Mouse (Mus musculus) MEL (cell line): ENCODE data around the gene Apobec2. TPM values are rescaled to one million over a fixed set of nuclear protein-coding genes. Genes with fewer than 3 reads are reported as not detected.

Source experiments
- DNase-seq: peaks from one replicate; pipeline ENCODE4 v3.0.0; 2011; ENCODE audit warnings: low read depth, low spot score
- H3K27ac ChIP-seq: 2 replicates; pipeline ENCODE4 v1.5.1; 2012; ENCODE audit warnings: low read depth, mild to moderate bottlenecking, control low read depth, low read length, moderate library complexity; ENCODE audit not compliant: control insufficient read depth
- H3K27me3 ChIP-seq, 2 experiments: fragments of 150-350 bp in 1 of 2; sonication (generic) in 1 of 2; 2 replicates each; pipeline ENCODE4 v1.6.1; 2012; ENCODE audit warnings: low read length in 2 of 2, mild to moderate bottlenecking in 2 of 2, improper control_type of control experiment in 1 of 2, moderate library complexity in 1 of 2; ENCODE audit not compliant: insufficient read depth in 2 of 2, control insufficient read depth in 1 of 2
- H3K36me3 ChIP-seq, 2 experiments: 2 replicates each; pipeline ENCODE4 v1.6.1; 2012 to 2014; ENCODE audit warnings: low read length in 2 of 2, improper control_type of control experiment in 1 of 2, inconsistent platforms in 1 of 2, mild to moderate bottlenecking in 1 of 2; ENCODE audit not compliant: insufficient read depth in 2 of 2, control insufficient read depth in 1 of 2
- H3K4me1 ChIP-seq, 2 experiments: fragments of 150-350 bp in 1 of 2; sonication (generic) in 1 of 2; 2 replicates each; pipeline ENCODE4 v1.6.1; 2012; ENCODE audit warnings: low read length in 2 of 2, improper control_type of control experiment in 1 of 2, mild to moderate bottlenecking in 1 of 2; ENCODE audit not compliant: insufficient read depth in 2 of 2, control insufficient read depth in 1 of 2
- H3K4me3 ChIP-seq, 2 experiments: fragments of 150-350 bp in 1 of 2; sonication (generic) in 1 of 2; 2 replicates each; pipeline ENCODE4 v1.5.1; 2012; ENCODE audit warnings: low read depth in 2 of 2, low read length in 2 of 2, mild to moderate bottlenecking in 2 of 2, moderate library complexity in 2 of 2, control low read depth in 1 of 2, improper control_type of control experiment in 1 of 2; ENCODE audit not compliant: control insufficient read depth in 1 of 2, insufficient read depth in 1 of 2
- H3K79me2 ChIP-seq: 2 replicates; pipeline ENCODE4 v1.6.1; 2012; ENCODE audit warnings: mild to moderate bottlenecking, low read length, moderate library complexity; ENCODE audit not compliant: control insufficient read depth, poor library complexity, insufficient read depth
- H3K9ac ChIP-seq: 2 replicates; pipeline ENCODE4 v1.6.1; 2012; ENCODE audit warnings: low read depth, mild to moderate bottlenecking, control low read depth, low read length, moderate library complexity; ENCODE audit not compliant: control insufficient read depth, poor library complexity, severe bottlenecking
- H3K9me3 ChIP-seq: fragments of 150-350 bp; sonication (generic); replicated peaks from 2 replicates; pipeline ENCODE4 v1.6.1; 2012; ENCODE audit warnings: mild to moderate bottlenecking, low read length, improper control_type of control experiment, moderate library complexity; ENCODE audit not compliant: insufficient read depth
- BHLHE40 ChIP-seq: IDR thresholded peaks from 2 replicates; pipeline ENCODE4 v1.6.1; 2012; ENCODE audit warnings: low read depth, mild to moderate bottlenecking, inconsistent platforms, low read length, improper control_type of control experiment, borderline replicate concordance
- CHD2 ChIP-seq: IDR thresholded peaks from 2 replicates; pipeline ENCODE4 v1.6.1; 2011; ENCODE audit warnings: low read length, improper control_type of control experiment
- CTCF ChIP-seq, 3 experiments: IDR thresholded peaks in 2 of 3; conservative IDR thresholded peaks in 1 of 3; 2 replicates each; pipeline ENCODE4 v1.5.1; 2011 to 2012; ENCODE audit warnings: low read length in 3 of 3, low read depth in 2 of 3, mild to moderate bottlenecking in 2 of 3, improper control_type of control experiment in 1 of 3, inconsistent platforms in 1 of 3, mixed read lengths in 1 of 3, moderate library complexity in 1 of 3; ENCODE audit not compliant: control insufficient read depth in 1 of 3, insufficient read depth in 1 of 3, poor library complexity in 1 of 3, severe bottlenecking in 1 of 3
- E2F4 ChIP-seq: IDR thresholded peaks from 2 replicates; pipeline ENCODE4 v1.6.1; 2011; ENCODE audit warnings: low read depth, low read length, improper control_type of control experiment, borderline replicate concordance
- EP300 ChIP-seq, 2 experiments: IDR thresholded peaks; 2 replicates each; pipeline ENCODE4 v1.6.1; 2011; ENCODE audit warnings: improper control_type of control experiment in 2 of 2, low read length in 2 of 2, low read depth in 1 of 2, mild to moderate bottlenecking in 1 of 2
- GABPA ChIP-seq: IDR thresholded peaks from 2 replicates; pipeline ENCODE4 v1.6.1; 2012; ENCODE audit warnings: low read depth, mild to moderate bottlenecking, inconsistent platforms, low read length, improper control_type of control experiment, moderate library complexity
- HCFC1 ChIP-seq: IDR thresholded peaks from 2 replicates; pipeline ENCODE4 v1.6.1; 2012; ENCODE audit warnings: low read depth, mild to moderate bottlenecking, inconsistent platforms, low read length, improper control_type of control experiment, moderate library complexity
- MAFK ChIP-seq: IDR thresholded peaks from 2 replicates; pipeline ENCODE4 v1.6.1; 2011; ENCODE audit warnings: low read depth, mild to moderate bottlenecking, low read length, improper control_type of control experiment, borderline replicate concordance
- MEF2A ChIP-seq: IDR thresholded peaks from 2 replicates; pipeline ENCODE4 v1.6.1; 2014; ENCODE audit warnings: low read depth, mild to moderate bottlenecking, inconsistent platforms, low read length, improper control_type of control experiment; ENCODE audit not compliant: poor library complexity, insufficient replicate concordance, severe bottlenecking; ENCODE audit errors: extremely low read depth
- NELFE ChIP-seq: IDR thresholded peaks from 2 replicates; pipeline ENCODE4 v1.6.1; 2011; ENCODE audit warnings: low read depth, low read length, improper control_type of control experiment
- NRF1 ChIP-seq: IDR thresholded peaks from 2 replicates; pipeline ENCODE4 v1.6.1; 2014; ENCODE audit warnings: low read depth, mild to moderate bottlenecking, inconsistent platforms, low read length, improper control_type of control experiment, moderate library complexity; ENCODE audit not compliant: poor library complexity, insufficient read depth, severe bottlenecking
- POLR2A ChIP-seq, 2 experiments: IDR thresholded peaks; 2 replicates each; pipeline ENCODE4 v1.6.1; 2011 to 2012; ENCODE audit warnings: low read length in 2 of 2, mild to moderate bottlenecking in 2 of 2, control low read depth in 1 of 2, improper control_type of control experiment in 1 of 2, low read depth in 1 of 2, moderate library complexity in 1 of 2; ENCODE audit not compliant: control insufficient read depth in 1 of 2, insufficient read depth in 1 of 2, poor library complexity in 1 of 2
- SMC3 ChIP-seq: IDR thresholded peaks from 2 replicates; pipeline ENCODE4 v1.6.1; 2011; ENCODE audit warnings: low read depth, low read length, improper control_type of control experiment
- TAL1 ChIP-seq: IDR thresholded peaks from 2 replicates; pipeline ENCODE4 v1.6.1; 2012; ENCODE audit warnings: mild to moderate bottlenecking, inconsistent platforms, low read length, moderate library complexity, mixed read lengths
- TCF12 ChIP-seq: IDR thresholded peaks from 2 replicates; pipeline ENCODE4 v1.6.1; 2014; ENCODE audit warnings: low read depth, mild to moderate bottlenecking, inconsistent platforms, low read length, improper control_type of control experiment, moderate library complexity
- USF1 ChIP-seq: IDR thresholded peaks from 2 replicates; pipeline ENCODE4 v1.6.1; 2014; ENCODE audit warnings: low read depth, mild to moderate bottlenecking, inconsistent platforms, low read length, improper control_type of control experiment, moderate library complexity
- ZMIZ1 ChIP-seq: IDR thresholded peaks from 2 replicates; pipeline ENCODE4 v1.6.1; 2012; ENCODE audit warnings: low read depth, mild to moderate bottlenecking, inconsistent platforms, low read length, improper control_type of control experiment, moderate library complexity
- ZNF384 ChIP-seq: IDR thresholded peaks from 2 replicates; pipeline ENCODE4 v1.6.1; 2012; ENCODE audit warnings: low read depth, mild to moderate bottlenecking, inconsistent platforms, low read length, improper control_type of control experiment
- polyA plus RNA-seq, 2 experiments: library from polyadenylated mRNA; stranded (reverse) in 1 of 2; unstranded in 1 of 2; fragments of >175 nt in 1 of 2; fragments of >200 nt in 1 of 2; gene quantifications; 2 replicates each; pipeline versions ENCODE4 v1.2.1 to v1.2.4; 2012; ENCODE audit warnings: low replicate concordance in 2 of 2, low read depth in 1 of 2; ENCODE audit not compliant: insufficient read length in 2 of 2, insufficient read depth in 1 of 2, missing spikeins in 1 of 2
- total RNA-seq: library from RNA; depleted of rRNA; stranded (reverse); fragments of 300-350 nt; gene quantifications from 2 replicates; pipeline ENCODE4 v1.2.3, GENCODE M21; 2012

The Apobec2 gene
- total and polyA plus RNA-seq, 3 experiments = 0.19 to 0.42 TPM; not detected in 1

DNA sequence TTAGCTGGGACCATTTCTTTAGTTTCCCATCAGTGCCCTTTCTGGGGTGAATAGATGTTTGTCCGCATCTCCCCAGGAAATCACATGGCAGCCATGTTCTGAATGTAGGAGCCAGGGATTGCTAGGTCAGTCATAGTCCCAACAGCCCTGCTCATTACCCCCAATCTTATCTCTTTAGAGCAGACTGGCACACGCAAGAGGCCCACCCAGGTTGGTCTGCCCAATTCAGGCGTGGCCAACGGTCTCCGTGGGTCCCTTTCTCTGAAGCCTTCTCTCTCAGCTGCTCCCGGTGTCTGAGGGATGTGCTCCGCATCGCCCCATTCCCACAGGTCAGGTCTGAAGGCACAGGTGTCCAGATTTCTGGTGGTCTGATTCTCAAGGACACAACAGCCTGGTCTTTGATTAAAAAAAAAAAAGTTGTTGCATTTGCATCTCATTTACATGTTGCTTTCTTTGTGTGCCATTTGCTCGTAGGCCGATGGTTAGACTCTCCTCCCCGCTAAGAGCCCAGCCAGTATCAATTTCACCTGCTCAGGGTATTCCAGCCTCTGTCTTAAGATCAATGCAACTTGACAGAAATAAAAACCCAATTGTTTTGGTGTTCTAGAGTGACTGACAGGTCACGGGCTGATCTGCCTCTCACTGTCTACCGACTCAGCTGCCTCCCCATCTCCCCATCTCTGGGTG lies 18.1 kb upstream of the Apobec2 start (continued):
- TF ChIP-seq USF1 (no peak; the same call in 1 of the 2 replicates), TAL1 (peak; percentile 86), HCFC1 (no peak; the same call in none of the 2 replicates), BHLHE40 (no peak), SMC3 (no peak), POLR2A (IDR thresholded peaks at IDR 0.05; ENCODE audit: control insufficient read depth in 1 of 2, insufficient read depth in 1 of 2, low read depth in 1 of 2, low read length in 2 of 2, poor library complexity in 1 of 2) (peak in 1 of 2 experiments; percentile 43; a peak in 1 of 4 replicates), TCF12 (peak; percentile 83), NRF1 (no peak), MEF2A (no peak), CTCF (IDR thresholded peaks at IDR 0.05 in 2 of 3, conservative IDR thresholded peaks at IDR 0.05 in 1 of 3; ENCODE audit: control insufficient read depth in 1 of 3, insufficient read depth in 1 of 3, low read depth in 2 of 3, low read length in 3 of 3, poor library complexity in 1 of 3, severe bottlenecking in 1 of 3) (no peak), NELFE (no peak; the same call in 1 of the 2 replicates)

DNA sequence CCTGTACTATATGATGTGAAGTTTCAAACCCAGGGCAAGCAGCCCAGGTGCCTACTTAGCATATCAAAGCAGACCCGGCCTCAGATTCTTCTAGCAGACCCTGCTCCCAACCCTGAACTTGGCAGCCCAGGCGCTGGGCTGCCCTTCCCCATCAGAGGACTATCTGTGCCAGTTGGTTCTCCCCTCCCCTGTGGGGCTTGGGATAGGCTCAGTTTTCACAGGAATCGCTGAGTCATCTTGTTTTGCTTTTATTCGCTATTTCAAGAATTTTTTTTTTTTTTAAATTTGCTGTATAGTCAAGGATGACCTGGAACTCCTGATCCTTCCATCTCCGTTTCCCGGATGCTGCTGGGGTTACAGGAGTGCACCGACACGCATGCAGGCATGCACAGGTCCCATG lies 14.9 kb upstream of the Apobec2 start:
- Histone ChIP-seq H3K79me2 (no peaks in the 10 kb centered on the region; the same call in 1 of the 2 replicates), H3K4me3 (no peak overlapping the region), H3K4me1 (peaks cover 0 to 25% of the 10 kb centered on the region in 2 experiments; a peak in 3 of 4 replicates), H3K27ac (no peak overlapping the region), H3K36me3 (peaks cover 0 to 12% of the 10 kb centered on the region in 2 experiments; a peak in 2 of 4 replicates), H3K9me3 (no peaks in the 10 kb centered on the region), H3K9ac (no peak overlapping the region), H3K27me3 (no peaks in the 10 kb centered on the region)
- no peak for TF ChIP-seq TCF12
- no peak for TF ChIP-seq ZMIZ1
- no peak for TF ChIP-seq E2F4
- TF ChIP-seq MEF2A = no peak
- TF ChIP-seq EP300 (IDR thresholded peaks at IDR 0.05; ENCODE audit: low read depth in 1 of 2, low read length in 2 of 2) = no peak
- no peak for TF ChIP-seq MAFK
- no peak for TF ChIP-seq CHD2
- TF ChIP-seq GABPA = no peak
- TF ChIP-seq POLR2A (IDR thresholded peaks at IDR 0.05; ENCODE audit: control insufficient read depth in 1 of 2, insufficient read depth in 1 of 2, low read depth in 1 of 2, low read length in 2 of 2, poor library complexity in 1 of 2) = no peak
- no peak for TF ChIP-seq ZNF384
- TF ChIP-seq NELFE = no peak
- DNase-seq = no peak
